Mouse (Mus musculus) heart, postnatal 36 days (tissue): ENCODE results near the gene Ccdc78. TPM values are rescaled to one million over a fixed set of nuclear protein-coding genes. Genes with fewer than 3 reads are reported as not detected.
A peak's percentile ranks its signal among the peaks of the same experiment; 100 is the strongest.
"Not testable (repeated sequence)": the region's sequence is repeated elsewhere in the genome, so short reads cannot be mapped to it uniquely, and the experiment has no call there.

ENCODE experiments used
- DNase-seq, 2 experiments: peaks; one replicate each; pipeline ENCODE4 v3.0.0; 2021 to 2022
- intact Hi-C: fragments of 180-260 bp; cut with DNase I; formaldehyde crosslinking; loops from one replicate; pipeline ENCODE4 v1.15.1; 2025
- total RNA-seq, 2 experiments: library from RNA; stranded (reverse); gene quantifications; 2 replicates each; pipeline ENCODE4 v1.2.3; 2021

The Ccdc78 gene
- total RNA-seq = not detected

DNA sequence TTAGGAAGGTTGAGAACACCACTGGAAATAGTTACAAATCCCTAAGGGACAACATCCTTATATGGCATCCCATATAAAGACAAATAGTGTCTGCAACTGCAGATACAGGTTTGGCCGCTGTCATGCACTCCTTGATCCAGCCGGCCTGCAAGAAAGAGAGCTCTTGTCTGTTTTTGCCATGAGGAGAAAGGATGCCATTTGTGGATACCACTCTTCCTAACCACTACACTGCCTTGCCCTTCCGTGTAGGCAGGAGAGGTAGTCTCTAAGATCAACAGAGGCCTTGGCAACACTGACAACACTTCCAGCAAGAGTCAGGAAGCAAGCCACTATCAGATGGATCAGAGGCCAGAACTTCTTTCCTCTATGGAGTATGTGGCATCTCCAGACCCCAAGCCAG, at the start of gene Ccdc78:
TSS of gene Ccdc78 (plus strand) at position 301 of the 400 bp plus-strand sequence.
- DNase-seq = no peak
- intact Hi-C loops = no loop called here

DNA sequence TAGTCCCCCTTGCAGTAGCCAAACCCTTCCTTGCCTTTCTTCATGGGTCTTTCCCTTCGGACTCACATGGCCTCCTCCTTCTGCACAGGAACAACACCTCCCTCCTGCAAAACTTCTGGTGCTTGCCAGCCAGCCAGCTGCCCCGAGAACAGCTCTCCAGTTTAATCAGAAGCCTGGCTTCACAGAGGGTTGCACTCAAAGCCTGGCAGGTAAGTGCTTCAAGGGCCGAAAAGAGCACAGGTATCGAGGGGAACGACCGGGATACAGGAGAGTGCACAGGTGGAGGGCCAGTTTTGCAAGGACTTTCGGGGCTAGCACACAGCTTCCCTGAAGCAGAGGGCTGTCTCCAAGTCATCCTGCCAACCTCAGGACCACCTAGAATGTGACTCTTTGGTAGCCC, 47.5 kb upstream of the Ccdc78 start:
- intact Hi-C loops = no loop called here
- DNase-seq = no peak

DNA sequence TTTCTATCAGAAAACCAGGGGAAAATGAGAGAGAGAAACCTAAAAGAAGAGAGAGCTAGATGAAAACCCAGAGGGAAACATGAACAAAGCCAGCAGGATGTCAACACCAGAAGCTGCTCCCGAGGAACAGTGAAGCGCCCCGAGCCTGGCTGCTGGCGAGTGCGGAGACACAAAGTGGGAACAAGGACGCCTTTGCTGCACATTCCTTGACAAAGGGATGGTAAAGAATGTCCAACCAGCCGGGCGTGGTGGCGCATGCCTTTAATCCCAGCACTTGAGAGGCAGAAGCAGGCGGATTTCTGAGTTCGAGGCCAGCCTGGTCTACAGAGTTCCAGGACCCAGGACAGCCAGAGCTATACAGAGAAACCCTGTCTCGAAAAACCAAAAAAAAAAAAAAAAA, 44.9 kb upstream of the Ccdc78 start:
- intact Hi-C loops, DNase-seq: not testable (repeated sequence)

GRCm38 (mm10) chr17:25743831-25744230, 42.5 kb upstream of the Ccdc78 start:
- intact Hi-C loops = no loop called here
- DNase-seq = no peak

DNA sequence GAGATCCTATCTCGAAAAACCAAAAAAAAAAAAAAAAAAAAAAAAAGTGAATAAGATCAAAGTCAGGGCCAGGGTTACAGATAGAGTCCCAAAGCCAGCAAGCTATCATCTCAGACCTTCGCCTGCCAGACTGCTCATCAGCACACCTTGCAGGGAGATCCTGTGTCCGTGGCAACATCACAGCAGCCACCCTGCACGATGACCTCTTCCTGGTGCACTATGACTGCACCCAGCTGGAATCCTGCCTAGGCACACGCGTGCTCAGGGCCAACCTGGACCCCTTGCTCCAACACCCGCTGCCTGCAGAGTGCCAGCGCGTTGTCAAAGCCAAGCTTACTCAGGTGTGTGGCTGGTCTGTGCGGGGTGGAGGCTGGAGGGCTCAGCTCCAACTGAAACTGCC, 42.1 kb upstream of the Ccdc78 start:
- intact Hi-C loops = no loop called here
- no peak for DNase-seq

DNA sequence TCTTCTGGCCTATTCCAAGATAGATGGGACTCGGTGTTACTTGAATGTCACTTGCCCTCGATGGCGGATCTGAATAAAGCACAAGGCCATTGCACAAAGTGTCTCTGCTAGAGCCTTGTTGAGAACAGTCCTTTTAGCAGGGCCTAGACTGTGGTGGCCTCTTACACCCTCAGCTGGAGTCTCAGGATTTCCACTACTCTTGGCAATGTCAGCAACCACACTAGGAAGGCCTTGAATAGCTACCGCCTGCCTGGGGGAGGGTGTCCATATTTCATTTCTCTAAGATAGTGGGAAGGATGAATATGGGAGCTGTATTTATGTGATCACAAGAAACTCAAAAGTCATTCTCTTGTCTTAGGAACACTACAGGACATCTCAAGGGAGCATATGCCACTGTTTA, 38.1 kb upstream of the Ccdc78 start:
- intact Hi-C loops = no loop called here
- DNase-seq = no peak

DNA sequence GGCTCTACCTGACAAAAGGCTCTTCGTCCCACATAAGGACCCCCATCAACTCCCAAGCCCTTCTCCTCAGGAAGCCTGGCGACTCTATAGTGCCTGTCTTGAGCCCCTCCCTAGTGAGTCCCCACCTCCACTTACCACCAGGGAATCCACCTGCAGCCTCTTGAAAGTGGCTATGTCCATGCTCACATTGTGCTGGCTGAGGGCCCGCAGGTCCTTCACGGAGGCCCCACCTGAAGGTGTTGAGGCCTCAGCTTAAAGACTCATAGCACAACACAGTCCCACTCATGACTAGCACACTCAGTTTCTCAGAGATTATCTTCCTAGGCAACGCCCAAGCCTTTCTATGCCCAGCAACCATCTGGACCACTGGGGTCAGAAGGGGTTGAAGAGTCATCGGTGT, 37.1 kb upstream of the Ccdc78 start:
- no peak for DNase-seq
- intact Hi-C loops = no loop called here

GRCm38 (mm10) chr17:25751446-25751845, 34.9 kb upstream of the Ccdc78 start:
- intact Hi-C loops = no loop called here
- peak in 1 of 2 experiments; percentile 47 for DNase-seq

DNA sequence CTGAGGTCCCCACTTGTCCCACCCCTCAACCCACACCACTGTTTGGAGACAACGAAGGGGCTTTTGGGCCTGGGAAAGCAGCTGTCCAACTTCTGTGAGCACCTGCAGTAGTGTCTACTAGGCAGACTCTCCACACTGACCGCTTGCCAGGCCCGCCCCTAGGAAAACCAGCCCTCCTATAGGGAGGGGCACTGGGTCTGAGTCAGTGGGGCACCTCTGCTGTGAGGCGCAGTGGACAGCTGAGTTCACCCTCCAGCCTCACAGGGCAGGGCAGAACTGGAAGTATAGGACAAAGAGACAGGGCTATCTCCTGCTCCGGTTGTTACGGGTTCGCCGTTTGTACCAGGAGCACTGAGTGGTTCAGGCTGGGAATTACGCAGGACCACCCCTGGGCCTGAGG, 32.1 kb upstream of the Ccdc78 start, which contains the start of gene Msln:
TSS of gene Msln (minus strand) at position 138 of the 400 bp plus-strand sequence.
- DNase-seq = no peak
- intact Hi-C loops = no loop called here

DNA sequence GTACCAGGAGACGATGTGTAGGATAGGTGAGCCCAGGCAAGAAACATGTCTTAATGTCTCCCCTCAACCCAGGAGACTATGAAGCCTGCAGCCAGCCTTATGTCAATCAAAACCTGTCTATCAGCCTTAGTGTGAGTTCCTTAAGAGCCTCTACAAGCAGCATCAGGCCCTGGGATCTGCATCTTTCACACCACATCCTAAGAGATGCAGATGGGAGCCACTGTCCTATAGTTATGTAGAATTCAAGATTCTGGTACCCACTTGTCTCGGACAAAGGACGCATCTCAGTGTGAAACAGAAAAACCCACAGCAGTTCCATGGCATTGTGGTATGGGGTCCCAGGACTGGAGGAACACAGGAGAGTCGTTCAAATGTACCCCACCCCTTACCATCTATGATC, 31.3 kb upstream of the Ccdc78 start:
- DNase-seq = no peak
- intact Hi-C loops = no loop called here

- no peak for DNase-seq
- intact Hi-C loops = no loop called here
These were observed 30.6 kb upstream of the Ccdc78 start for GRCm38 (mm10) chr17:25755627-25756377.

DNA sequence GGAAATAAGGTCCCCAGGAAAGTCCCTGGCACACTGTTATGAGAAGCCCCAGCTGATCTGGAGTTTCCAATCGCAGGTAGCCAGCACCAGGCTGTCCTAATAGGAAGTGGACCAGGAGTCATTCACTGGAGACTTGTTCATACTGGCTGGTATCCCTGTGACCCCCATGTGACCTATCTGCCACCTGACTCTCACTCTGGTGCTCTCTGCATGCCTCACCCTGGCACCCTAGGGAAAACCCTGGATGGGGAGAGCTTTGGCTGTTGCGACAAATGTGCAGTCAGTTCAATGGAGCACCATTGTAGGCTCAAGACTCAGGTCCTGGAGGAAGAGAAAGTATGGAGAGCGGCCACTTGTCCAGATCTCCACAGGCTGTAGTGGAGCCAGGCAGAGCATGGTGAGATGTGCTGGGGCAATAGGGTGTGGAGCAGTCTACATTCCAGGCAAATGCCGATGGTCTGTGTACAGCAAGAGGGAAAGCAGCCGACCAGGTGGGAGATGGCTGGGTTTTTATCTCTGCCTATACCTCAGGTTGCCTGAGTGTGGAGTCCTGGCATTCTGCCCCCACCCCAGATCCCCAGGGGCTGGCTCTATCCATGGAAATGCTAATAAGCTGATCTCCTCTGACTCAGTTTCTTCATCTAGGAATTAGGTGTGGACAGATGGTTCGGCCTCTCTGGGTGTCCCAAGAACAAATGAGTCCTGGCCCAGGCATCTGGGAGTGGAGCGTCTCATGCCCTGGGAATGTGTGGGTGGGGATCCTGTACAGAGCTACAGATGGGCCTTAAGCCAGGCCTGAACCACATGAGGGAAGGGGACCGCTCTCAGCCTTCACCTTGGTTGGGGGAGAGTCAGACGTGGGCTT, 29.8 kb upstream of the Ccdc78 start:
- no peak for DNase-seq

DNA sequence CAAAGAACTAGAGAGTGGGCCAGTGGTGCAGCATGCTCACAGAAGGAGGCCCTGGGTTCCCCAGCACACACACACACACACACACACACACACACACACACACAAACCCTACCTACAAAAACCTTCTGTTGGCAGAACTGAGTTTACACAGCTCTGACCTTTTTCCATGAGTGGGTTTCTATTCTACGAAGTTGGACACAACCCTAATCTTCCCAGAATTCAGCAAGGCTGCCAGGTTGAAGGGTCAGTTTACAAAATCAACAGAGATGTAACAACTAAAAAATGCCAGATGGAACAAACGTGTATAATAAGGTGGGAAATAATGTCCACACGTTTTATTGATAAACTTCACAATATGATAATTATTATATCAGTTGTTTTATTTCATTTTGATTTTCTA, 28.7 kb upstream of the Ccdc78 start:
- no peak for DNase-seq
- intact Hi-C loops = no loop called here

More for the DNA sequence above, 29.8 kb upstream of the Ccdc78 start:
- intact Hi-C loops = no loop called here

GRCm38 (mm10) chr17:25760148-25760547, 26.2 kb upstream of the Ccdc78 start:
- intact Hi-C loops = no loop called here

DNA sequence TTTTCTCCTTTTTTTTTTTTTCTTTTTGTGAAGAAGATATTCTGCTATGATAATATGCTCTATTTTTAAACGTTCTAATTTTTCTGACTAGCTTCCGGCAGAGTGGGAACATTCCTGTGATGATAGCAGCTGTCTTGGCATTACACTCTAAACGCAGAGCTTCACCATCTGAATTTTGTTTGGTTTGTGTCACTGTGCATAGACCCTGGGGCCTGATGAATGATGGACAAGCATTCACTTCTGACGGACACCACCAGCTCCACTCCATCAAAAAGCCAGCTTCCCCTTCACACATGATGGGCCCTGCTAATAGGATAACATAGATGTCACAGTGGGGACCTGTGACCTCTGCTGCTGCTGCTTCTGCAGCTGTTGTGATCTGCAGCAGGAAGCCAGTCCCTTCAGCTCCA, 24.8 kb upstream of the Ccdc78 start:
- intact Hi-C loops = no loop called here
- DNase-seq = no peak

More at GRCm38 (mm10) chr17:25760148-25760547, 26.2 kb upstream of the Ccdc78 start:
- DNase-seq = no peak

GRCm38 (mm10) chr17:25762591-25762990, 23.8 kb upstream of the Ccdc78 start:
- no peak for DNase-seq
- intact Hi-C loops = no loop called here

DNA sequence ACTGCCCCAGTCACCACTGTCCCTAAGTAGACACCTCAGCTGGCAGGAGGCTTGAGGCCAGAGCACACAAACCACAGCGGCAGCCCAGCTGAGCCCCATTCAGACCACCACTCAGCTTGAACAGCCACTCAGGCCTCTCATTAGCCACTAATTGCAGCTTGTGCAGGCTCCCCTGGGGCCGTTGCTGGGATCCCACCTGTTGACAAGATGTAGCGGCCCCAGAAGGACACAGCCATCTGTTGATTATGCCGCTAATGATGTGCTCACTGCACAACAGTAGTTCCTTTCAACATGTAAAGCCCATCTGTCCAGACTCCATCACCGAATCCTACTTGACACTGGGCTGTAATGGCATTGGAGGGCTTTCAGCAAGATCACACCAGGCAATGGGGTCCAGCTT, 20.5 kb upstream of the Ccdc78 start:
- intact Hi-C loops = no loop called here
- no peak for DNase-seq

GRCm38 (mm10) chr17:25769331-25769730, 17.0 kb upstream of the Ccdc78 start:
- intact Hi-C loops = no loop called here

DNA sequence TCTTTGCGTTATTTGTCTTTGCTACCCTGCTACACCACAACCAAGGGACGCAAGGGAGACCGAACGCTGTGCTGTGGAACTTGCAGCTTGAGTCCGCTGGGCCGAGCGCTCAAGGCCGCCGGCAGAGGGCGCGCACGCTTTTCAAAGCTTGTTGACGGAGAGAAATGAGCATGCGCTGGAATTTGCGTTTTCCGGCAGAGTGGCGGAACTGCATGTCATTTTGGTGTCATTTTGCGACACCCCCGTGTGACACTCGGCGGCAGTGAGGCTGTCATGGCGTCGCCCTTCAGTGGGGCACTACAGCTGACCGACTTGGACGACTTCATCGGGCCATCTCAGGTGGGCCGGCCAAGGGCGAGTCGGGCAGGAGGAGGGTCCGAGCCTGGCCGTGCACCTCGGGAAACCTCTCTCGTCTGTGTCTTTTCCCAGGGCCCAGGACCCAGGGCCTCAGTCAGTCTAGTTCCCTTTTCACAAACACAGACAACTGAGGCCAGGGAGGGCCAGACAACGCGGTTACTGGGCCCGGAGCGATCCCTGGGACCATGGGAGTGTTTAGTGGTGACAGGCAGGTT, 12.7 kb upstream of the Ccdc78 start, which contains the start of gene Narfl:
TSS of gene Narfl (plus strand) at position 228 of the 572 bp plus-strand sequence.
- DNase-seq = peak; percentile 98 to 99
- intact Hi-C loops = loop anchor here (1.0 to 2.0 kb wide), 3 partner anchors 19 to 28 kb away; partner anchors contain the start of gene Fam173a

More at GRCm38 (mm10) chr17:25769331-25769730, 17.0 kb upstream of the Ccdc78 start:
- no peak for DNase-seq

- intact Hi-C loops = loop anchor here (2.0 kb wide), 1 partner anchor 17 kb away; the partner anchor contains the start of gene Fam173a
- DNase-seq = no peak
These were observed 10.9 kb upstream of the Ccdc78 start for GRCm38 (mm10) chr17:25775318-25776062.
